Mouse (Mus musculus) thymus, adult 2 months (tissue): Measurements from ENCODE around the gene Hexdc. TPM values are rescaled to one million over a fixed set of nuclear protein-coding genes. Genes with fewer than 3 reads are reported as not detected.

Experiments used
- DNase-seq: peaks from one replicate; pipeline ENCODE4 v3.0.0; 2021
- H3K27ac ChIP-seq: fragments of 200-500 bp; 2 replicates; pipeline ENCODE4 v1.5.1; 2012; ENCODE audit warnings: low read length, control low read depth; ENCODE audit not compliant: control insufficient read depth, insufficient read depth
- H3K27me3 ChIP-seq: fragments of 200-500 bp; 2 replicates; pipeline ENCODE4 v1.6.1; 2012; ENCODE audit warnings: mild to moderate bottlenecking, low read length, moderate library complexity, mixed read lengths; ENCODE audit not compliant: control insufficient read depth, insufficient read depth
- H3K36me3 ChIP-seq: fragments of 200-500 bp; 2 replicates; pipeline ENCODE4 v1.6.1; 2012; ENCODE audit warnings: mild to moderate bottlenecking, low read length, moderate library complexity; ENCODE audit not compliant: control insufficient read depth, insufficient read depth
- H3K4me1 ChIP-seq: fragments of 200-500 bp; replicated peaks from 2 replicates; pipeline ENCODE4 v1.6.1; 2012; ENCODE audit warnings: low read length; ENCODE audit not compliant: control insufficient read depth, insufficient read depth
- H3K4me3 ChIP-seq: fragments of 200-500 bp; 2 replicates; pipeline ENCODE4 v1.5.1; 2012; ENCODE audit warnings: mild to moderate bottlenecking, low read length, control low read depth, moderate library complexity; ENCODE audit not compliant: control insufficient read depth, insufficient read depth
- CTCF ChIP-seq: fragments of 200-500 bp; IDR thresholded peaks from 2 replicates; pipeline ENCODE4 v1.5.1; 2012; ENCODE audit warnings: mild to moderate bottlenecking, control low read depth, low read length, moderate library complexity, borderline replicate concordance; ENCODE audit not compliant: control insufficient read depth, poor library complexity, insufficient read depth; ENCODE audit errors: extremely low read depth
- POLR2A ChIP-seq: fragments of 200-500 bp; IDR thresholded peaks from 2 replicates; pipeline ENCODE4 v1.6.1; 2012; ENCODE audit warnings: mild to moderate bottlenecking, low read length, control low read depth, moderate library complexity; ENCODE audit not compliant: control insufficient read depth, poor library complexity, insufficient read depth; ENCODE audit errors: extremely low read depth
- WGBS: fragments of 180-500 bp; shearing (Covaris S2); methylation state at CpG from one replicate; pipeline ENCODE4 v1.1.7; 2018; 5-methylcytosine and 5-hydroxymethylcytosine counted together
- polyA plus RNA-seq: library from polyadenylated mRNA; depleted of rRNA; stranded (reverse); fragments of >200 nt; gene quantifications from 2 replicates; pipeline ENCODE4 v1.2.3, GENCODE M21; 2012; rRNA removed

The Hexdc gene
- 11.2 and 15.0 TPM in 2 replicates for polyA plus RNA-seq

DNA sequence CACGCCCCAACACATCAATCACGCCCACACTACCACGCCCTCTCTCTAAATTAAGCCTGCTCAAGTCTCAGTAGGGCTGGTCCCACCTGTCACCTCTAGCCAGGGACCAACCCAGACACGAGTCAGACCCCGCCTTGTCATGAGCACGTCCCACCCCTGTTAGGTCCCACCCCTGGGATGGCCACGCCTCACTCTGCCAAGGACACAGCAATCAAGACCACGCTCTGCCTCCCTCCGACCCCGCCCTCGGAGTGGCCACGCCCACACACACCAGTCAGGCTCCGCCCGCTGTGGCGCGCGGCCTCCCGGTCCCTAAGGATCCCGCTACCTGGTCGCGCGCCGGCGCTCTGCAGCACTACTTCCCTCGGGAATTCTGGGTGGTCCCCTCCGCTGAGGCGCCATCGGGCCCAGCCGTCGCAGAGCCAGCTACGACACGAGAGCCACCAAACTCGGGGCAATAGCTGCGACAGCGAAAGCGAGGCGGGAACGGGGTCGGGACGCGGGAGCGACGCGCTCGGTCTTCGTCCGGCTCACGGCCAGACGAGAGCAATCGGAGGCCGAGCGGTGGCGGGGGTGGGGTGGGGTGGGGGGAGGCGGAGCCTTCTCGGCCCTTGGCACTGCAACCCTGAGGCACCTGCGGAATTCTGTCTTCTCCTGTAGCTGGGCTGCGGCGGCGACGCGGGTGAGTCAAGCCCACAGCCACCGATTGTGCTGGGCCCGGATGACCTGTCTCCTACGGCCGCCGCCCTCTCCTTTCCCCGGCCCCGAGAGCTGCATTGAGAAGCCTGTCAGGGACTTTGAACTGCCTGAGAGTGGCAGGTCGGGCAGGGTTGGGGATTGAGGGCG is at the start of gene Hexdc, which contains the start of gene Ogfod3:
Gene Hexdc (plus strand): TSS at position 273 of the 846 bp plus-strand sequence.
Gene Ogfod3 (minus strand): TSS at position 551 of the 846 bp plus-strand sequence.
- Histone ChIP-seq H3K4me1 (peaks cover 5% of the 10 kb centered on the region), H3K27ac (no peak within 1 kb of the TSS), H3K4me3 (peak within 1 kb of the TSS; percentile 91), H3K36me3 (no peaks in the 10 kb centered on the region), H3K27me3 (no peaks in the 10 kb centered on the region)
- TF ChIP-seq POLR2A (peak; percentile 41; the same call in 1 of the 2 replicates), CTCF (peak; percentile 59; the same call in 1 of the 2 replicates)
- under 1% methylated on average over 70 of the region's 70 CpGs for WGBS
- DNase-seq, result peak; percentile 97

DNA sequence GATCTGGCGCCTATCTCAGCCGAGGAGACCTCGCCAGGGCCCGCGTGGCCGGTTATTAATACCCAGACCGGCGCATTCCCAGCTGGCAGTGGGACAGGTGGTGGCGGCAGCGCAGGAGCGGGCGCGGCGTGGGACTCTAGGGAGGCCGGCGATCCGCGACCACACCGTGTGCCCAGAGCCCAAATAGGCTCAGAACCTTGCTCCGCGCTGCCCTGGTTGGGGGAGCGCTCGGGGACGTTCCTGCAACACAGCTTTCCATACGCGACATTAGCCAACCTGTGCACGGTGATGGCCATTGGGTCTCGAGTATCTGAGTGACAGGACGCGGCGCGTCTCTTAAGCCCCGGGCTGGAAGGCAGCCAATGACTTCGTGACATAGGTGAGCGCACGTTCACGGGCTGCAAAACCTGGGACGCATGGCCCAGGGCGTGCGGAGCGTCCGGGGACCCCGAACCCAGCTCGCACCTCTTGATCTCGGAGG is 47.8 kb upstream of the Hexdc start:
- Histone ChIP-seq H3K27ac (no peak overlapping the region), H3K36me3 (no peaks in the 10 kb centered on the region), H3K4me3 (no peak overlapping the region), H3K27me3 (no peaks in the 10 kb centered on the region; the same call in 1 of the 2 replicates), H3K4me1 (no peaks in the 10 kb centered on the region)
- no peak for DNase-seq
- TF ChIP-seq CTCF (no peak), POLR2A (no peak)
- WGBS, result 8% methylated on average over 45 of the region's 45 CpGs

DNA sequence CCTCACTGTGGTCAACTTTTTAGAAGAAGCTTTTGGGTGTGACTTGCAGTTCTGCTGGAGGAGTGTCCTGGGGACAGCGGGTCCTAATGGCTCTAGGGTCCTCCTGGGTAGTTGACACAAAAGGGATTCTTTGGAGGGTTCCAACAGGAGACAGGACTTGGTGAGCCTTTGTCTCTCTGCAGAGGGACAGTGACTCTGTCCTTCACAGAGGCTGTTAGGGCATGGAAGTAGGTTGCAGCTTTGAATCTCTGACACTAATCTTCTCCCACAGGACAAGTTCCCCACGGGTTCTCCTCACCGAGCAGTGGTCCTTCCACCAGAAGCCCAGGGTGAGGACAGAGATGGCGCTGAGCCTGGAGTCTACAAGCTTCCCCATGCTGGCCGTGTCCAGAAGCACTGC is 44.3 kb upstream of the Hexdc start, which contains the start of gene Uts2r:
Gene Uts2r (plus strand): TSS at position 301 of the 400 bp plus-strand sequence.
- no peak for DNase-seq
- 95% methylated on average over 5 of the region's 5 CpGs for WGBS
- no peak for TF ChIP-seq CTCF
- no peak for TF ChIP-seq POLR2A
- Histone ChIP-seq H3K27ac (no peak within 1 kb of the TSS), H3K4me1 (no peaks in the 10 kb centered on the region), H3K4me3 (no peak within 1 kb of the TSS), H3K27me3 (no peaks in the 10 kb centered on the region; the same call in 1 of the 2 replicates), H3K36me3 (no peaks in the 10 kb centered on the region)

DNA sequence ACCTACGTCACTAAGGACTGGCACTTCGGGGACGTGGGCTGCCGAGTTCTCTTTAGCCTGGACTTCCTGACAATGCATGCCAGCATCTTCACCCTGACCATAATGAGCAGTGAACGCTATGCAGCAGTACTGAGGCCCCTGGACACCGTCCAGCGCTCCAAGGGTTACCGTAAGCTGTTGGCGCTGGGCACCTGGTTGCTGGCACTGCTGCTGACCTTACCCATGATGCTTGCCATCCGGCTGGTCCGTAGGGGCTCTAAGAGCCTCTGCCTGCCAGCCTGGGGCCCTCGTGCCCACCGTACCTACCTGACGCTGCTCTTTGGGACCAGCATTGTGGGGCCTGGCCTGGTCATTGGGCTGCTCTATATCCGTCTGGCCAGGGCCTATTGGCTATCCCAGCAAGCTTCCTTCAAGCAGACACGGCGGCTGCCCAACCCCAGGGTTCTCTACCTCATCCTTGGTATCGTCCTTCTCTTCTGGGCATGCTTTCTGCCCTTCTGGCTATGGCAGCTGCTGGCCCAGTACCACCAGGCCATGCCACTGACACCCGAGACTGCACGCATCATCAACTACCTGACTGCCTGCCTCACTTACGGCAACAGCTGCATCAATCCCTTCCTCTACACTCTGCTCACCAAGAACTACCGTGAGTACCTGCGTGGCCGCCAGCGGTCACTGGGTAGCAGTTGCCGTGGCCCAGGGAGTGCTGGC is 43.4 kb upstream of the Hexdc start:
- H3K27me3 ChIP-seq, result no peaks in the 10 kb centered on the region; the same call in 1 of the 2 replicates
- H3K36me3 ChIP-seq, result no peaks in the 10 kb centered on the region
- H3K27ac ChIP-seq, result no peak overlapping the region
- H3K4me3 ChIP-seq, result no peak overlapping the region
- TF ChIP-seq POLR2A, result no peak
- no peak for TF ChIP-seq CTCF
- DNase-seq, result no peak
- WGBS, result 95% methylated on average over 26 of the region's 26 CpGs
- H3K4me1 ChIP-seq, result no peaks in the 10 kb centered on the region

DNA sequence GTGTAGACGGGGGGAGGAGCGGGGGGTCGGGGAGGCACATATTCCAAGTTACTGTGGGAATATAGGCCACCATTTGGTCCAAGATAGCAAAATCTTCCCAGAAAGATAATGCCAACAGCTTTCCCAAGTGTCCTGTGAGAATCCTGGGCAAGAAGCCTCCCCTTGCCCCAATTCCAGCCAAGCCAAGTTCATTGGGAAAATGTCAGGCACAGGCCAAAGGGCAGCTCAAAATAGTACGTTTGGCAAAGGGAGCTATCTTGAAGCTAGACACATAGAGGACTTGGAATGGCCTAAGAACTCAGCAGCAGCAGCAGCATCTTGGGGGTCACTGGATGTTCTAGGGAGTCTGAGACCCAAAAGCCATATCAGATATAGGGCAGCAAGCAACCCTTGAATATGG is 40.5 kb upstream of the Hexdc start:
- Histone ChIP-seq H3K4me3 (no peak overlapping the region), H3K4me1 (no peaks in the 10 kb centered on the region), H3K36me3 (no peaks in the 10 kb centered on the region), H3K27ac (no peak overlapping the region), H3K27me3 (no peaks in the 10 kb centered on the region)
- no peak for TF ChIP-seq POLR2A
- TF ChIP-seq CTCF, result no peak
- 95% methylated on average over 4 of the region's 4 CpGs for WGBS
- no peak for DNase-seq

DNA sequence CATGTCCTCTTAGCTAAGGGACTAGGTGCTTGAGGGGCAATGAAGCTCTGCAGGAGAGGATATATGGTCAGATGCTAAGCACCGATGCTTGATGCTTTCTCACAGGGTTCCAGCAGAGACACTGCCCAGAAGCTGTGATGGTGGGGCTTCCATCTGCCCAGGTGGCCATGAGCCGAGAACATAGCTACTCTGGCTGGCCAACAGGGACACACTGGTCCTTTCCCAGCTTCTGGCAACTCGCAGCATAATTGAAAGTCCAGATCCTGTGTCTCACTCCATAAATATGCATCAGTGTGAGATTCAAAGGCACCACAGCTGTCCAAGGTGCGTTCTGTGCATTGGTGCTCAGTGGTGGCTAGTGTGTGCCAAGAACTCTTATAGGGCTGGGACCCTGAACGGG is 31.0 kb upstream of the Hexdc start:
- Histone ChIP-seq H3K4me3 (no peak overlapping the region), H3K27ac (no peak overlapping the region), H3K27me3 (no peaks in the 10 kb centered on the region), H3K4me1 (no peaks in the 10 kb centered on the region), H3K36me3 (no peaks in the 10 kb centered on the region)
- TF ChIP-seq POLR2A (no peak), CTCF (no peak)
- no peak for DNase-seq
- 90% methylated on average over 5 of the region's 5 CpGs for WGBS
